Mouse (Mus musculus) stomach, postnatal 0 days (tissue): ENCODE measurements around the gene Axdnd1. TPM values are rescaled to one million over a fixed set of nuclear protein-coding genes. Genes with fewer than 3 reads are reported as not detected.

Experiments
- ATAC-seq: fragments of 200-750 bp; cut with Nextera tagmentation; 2 replicates; pipeline ENCODE4 v1.8.0; 2017; ENCODE audit not compliant: low FRiP score, low TSS enrichment
- DNase-seq: peaks from one replicate; pipeline ENCODE4 v3.0.0-alpha.2; 2016; ENCODE audit warnings: low spot score
- H3K27ac ChIP-seq: fragments of 300-500 bp; sonication (generic); replicated peaks from 2 replicates; pipeline ENCODE4 v1.5.1; 2014; ENCODE audit warnings: mild to moderate bottlenecking, control low read depth
- H3K27me3 ChIP-seq: fragments of 300-500 bp; sonication (generic); 2 replicates; pipeline ENCODE4 v1.6.1; 2014; ENCODE audit warnings: low read length; ENCODE audit not compliant: control insufficient read depth, insufficient read depth
- H3K36me3 ChIP-seq: fragments of 300-500 bp; sonication (generic); 2 replicates; pipeline ENCODE4 v1.6.1; 2014; ENCODE audit warnings: low read length, mixed read lengths; ENCODE audit not compliant: control insufficient read depth, insufficient read depth
- H3K4me1 ChIP-seq: fragments of 300-500 bp; sonication (generic); replicated peaks from 2 replicates; pipeline ENCODE4 v1.6.1; 2014; ENCODE audit warnings: antibody characterized with exemption; ENCODE audit not compliant: control insufficient read depth, insufficient read depth
- H3K4me2 ChIP-seq: fragments of 300-500 bp; sonication (generic); replicated peaks from 2 replicates; pipeline ENCODE4 v1.6.1; 2014; ENCODE audit warnings: low read depth, mild to moderate bottlenecking, control low read depth, moderate library complexity
- H3K4me3 ChIP-seq: fragments of 300-500 bp; sonication (generic); 2 replicates; pipeline ENCODE4 v1.5.1; 2014; ENCODE audit warnings: low read depth, low read length, control low read depth
- H3K9ac ChIP-seq: fragments of 300-500 bp; sonication (generic); 2 replicates; pipeline ENCODE4 v1.6.1; 2014; ENCODE audit warnings: mild to moderate bottlenecking, low read length, control low read depth, mixed read lengths
- H3K9me3 ChIP-seq: fragments of 300-500 bp; sonication (generic); 2 replicates; pipeline ENCODE4 v1.6.1; 2016; ENCODE audit warnings: low read length; ENCODE audit not compliant: control insufficient read depth
- CTCF ChIP-seq: IDR thresholded peaks from 2 replicates; pipeline ENCODE4 v1.5.1; 2016; ENCODE audit warnings: antibody characterized with exemption, low read depth, mild to moderate bottlenecking, moderate library complexity
- EP300 ChIP-seq: optimal IDR thresholded peaks from 2 replicates; pipeline ENCODE3; 2016; ENCODE audit warnings: antibody characterized with exemption
- WGBS: fragments of 180-500 bp; shearing (Covaris S2); extraction: QIAGEN DNeasy Blood & Tissue Kit; methylation state at CpG from one replicate; pipeline ENCODE4 v1.1.7; 2014; 5-methylcytosine and 5-hydroxymethylcytosine counted together
- polyA plus RNA-seq: library from polyadenylated mRNA; unstranded; fragments of >200 nt; fragmentation: Nextera tagmentation; extraction: Ambion mirVana; gene quantifications from 2 replicates; pipeline ENCODE4 v1.2.1, GENCODE M21; 2015

The Axdnd1 gene
- polyA plus RNA-seq, 1 experiment from 2014 or later: 0.07 TPM

- no peaks in the 10 kb centered on the region for H3K36me3 ChIP-seq
- H3K4me1 ChIP-seq: no peaks in the 10 kb centered on the region
- H3K9me3 ChIP-seq: no peaks in the 10 kb centered on the region
- ATAC-seq (peak; percentile 39; the same call in 1 of the 2 replicates), DNase-seq (no peak)
- H3K27me3 ChIP-seq: no peaks in the 10 kb centered on the region
- no peak overlapping the region for H3K27ac ChIP-seq
- H3K9ac ChIP-seq: no peak overlapping the region
- 55% methylated on average over 8 of the region's 8 CpGs for WGBS
- H3K4me3 ChIP-seq: no peak overlapping the region
- H3K4me2 ChIP-seq: no peak overlapping the region
- TF ChIP-seq EP300 (no peak), CTCF (no peak)
Observed at GRCm38 (mm10) chr1:156458391-156459060, 37.6 kb upstream of the Axdnd1 start.

- Histone ChIP-seq H3K9me3 (no peaks in the 10 kb centered on the region), H3K27ac (no peak overlapping the region), H3K27me3 (no peaks in the 10 kb centered on the region), H3K4me3 (no peak overlapping the region), H3K36me3 (no peaks in the 10 kb centered on the region), H3K4me1 (no peaks in the 10 kb centered on the region), H3K4me2 (no peak overlapping the region), H3K9ac (no peak overlapping the region)
- TF ChIP-seq CTCF (no peak), EP300 (no peak)
- 87% methylated on average over 2 of the region's 2 CpGs for WGBS
- no peak for DNase-seq
- ATAC-seq: no peak
Observed at GRCm38 (mm10) chr1:156455005-156455758, 34.2 kb upstream of the Axdnd1 start.

GRCm38 (mm10) chr1:156454384-156454783 is 33.4 kb upstream of the Axdnd1 start:
- no peak for TF ChIP-seq CTCF
- TF ChIP-seq EP300: no peak

GRCm38 (mm10) chr1:156453876-156454275 is 32.9 kb upstream of the Axdnd1 start:
- TF ChIP-seq EP300 (no peak), CTCF (no peak)
- Histone ChIP-seq H3K4me3 (no peak overlapping the region), H3K36me3 (no peaks in the 10 kb centered on the region), H3K9ac (no peak overlapping the region), H3K27ac (no peak overlapping the region), H3K4me1 (no peaks in the 10 kb centered on the region), H3K4me2 (no peak overlapping the region), H3K9me3 (no peaks in the 10 kb centered on the region), H3K27me3 (no peaks in the 10 kb centered on the region)
- ATAC-seq (no peak), DNase-seq (no peak)
- WGBS: 59% methylated on average over 10 of the region's 10 CpGs

More at GRCm38 (mm10) chr1:156454384-156454783, 33.4 kb upstream of the Axdnd1 start:
- H3K9ac ChIP-seq: no peak overlapping the region
- no peaks in the 10 kb centered on the region for H3K36me3 ChIP-seq
- no peak overlapping the region for H3K27ac ChIP-seq
- H3K27me3 ChIP-seq: no peaks in the 10 kb centered on the region
- WGBS: 41% methylated on average over 7 of the region's 7 CpGs
- H3K4me2 ChIP-seq: no peak overlapping the region
- H3K9me3 ChIP-seq: no peaks in the 10 kb centered on the region
- ATAC-seq (no peak), DNase-seq (no peak)
- no peak overlapping the region for H3K4me3 ChIP-seq
- no peaks in the 10 kb centered on the region for H3K4me1 ChIP-seq

GRCm38 (mm10) chr1:156450478-156450877 is 29.5 kb upstream of the Axdnd1 start:
- no peak overlapping the region for H3K9ac ChIP-seq
- H3K4me3 ChIP-seq: no peak overlapping the region
- no peak for TF ChIP-seq EP300
- TF ChIP-seq CTCF: no peak
- no peak overlapping the region for H3K27ac ChIP-seq
- H3K36me3 ChIP-seq: no peaks in the 10 kb centered on the region
- no peaks in the 10 kb centered on the region for H3K9me3 ChIP-seq
- no peaks in the 10 kb centered on the region for H3K4me1 ChIP-seq
- H3K27me3 ChIP-seq: no peaks in the 10 kb centered on the region
- DNase-seq (no peak), ATAC-seq (no peak)
- 35% methylated on average over 4 of the region's 4 CpGs for WGBS
- no peak overlapping the region for H3K4me2 ChIP-seq

GRCm38 (mm10) chr1:156449691-156450090 is 28.7 kb upstream of the Axdnd1 start:
- TF ChIP-seq CTCF (no peak), EP300 (no peak)
- H3K9me3 ChIP-seq: no peaks in the 10 kb centered on the region
- no peak overlapping the region for H3K9ac ChIP-seq
- no peak for DNase-seq
- no peak overlapping the region for H3K27ac ChIP-seq
- no peak for ATAC-seq
- H3K36me3 ChIP-seq: no peaks in the 10 kb centered on the region
- 85% methylated on average over 14 of the region's 17 CpGs for WGBS
- H3K4me3 ChIP-seq: no peak overlapping the region
- no peak overlapping the region for H3K4me2 ChIP-seq
- no peaks in the 10 kb centered on the region for H3K4me1 ChIP-seq
- H3K27me3 ChIP-seq: no peaks in the 10 kb centered on the region
